Mouse (Mus musculus) kidney, embryonic 15.5 days (tissue): ENCODE data around the gene Srsf2. TPM values are rescaled to one million over a fixed set of nuclear protein-coding genes. Genes with fewer than 3 reads are reported as not detected.

Source experiments
- ATAC-seq: fragments of 200-750 bp; cut with Nextera tagmentation; replicated peaks from 2 replicates; pipeline ENCODE4 v1.8.0; 2017; ENCODE audit warnings: moderate TSS enrichment; ENCODE audit not compliant: low FRiP score
- H3K27ac ChIP-seq: fragments of 300-500 bp; sonication (generic); 2 replicates; pipeline ENCODE4 v1.5.1; 2015; ENCODE audit warnings: mild to moderate bottlenecking, inconsistent platforms
- H3K27me3 ChIP-seq: fragments of 300-500 bp; sonication (generic); 2 replicates; pipeline ENCODE4 v1.6.1; 2015; ENCODE audit warnings: inconsistent platforms
- H3K36me3 ChIP-seq: fragments of 300-500 bp; sonication (generic); 2 replicates; pipeline ENCODE4 v1.6.1; 2015; ENCODE audit warnings: inconsistent platforms
- H3K4me1 ChIP-seq: fragments of 300-500 bp; sonication (generic); 2 replicates; pipeline ENCODE4 v1.6.1; 2015; ENCODE audit warnings: inconsistent platforms
- H3K4me2 ChIP-seq: fragments of 300-500 bp; sonication (generic); 2 replicates; pipeline ENCODE4 v1.6.1; 2015; ENCODE audit warnings: moderate library complexity, mild to moderate bottlenecking, inconsistent platforms
- H3K4me3 ChIP-seq: fragments of 300-500 bp; sonication (generic); replicated peaks from 2 replicates; pipeline ENCODE4 v1.5.1; 2015; ENCODE audit warnings: mild to moderate bottlenecking, inconsistent platforms
- H3K9ac ChIP-seq: fragments of 300-500 bp; sonication (generic); 2 replicates; pipeline ENCODE4 v1.6.1; 2015; ENCODE audit warnings: mild to moderate bottlenecking, inconsistent platforms
- H3K9me3 ChIP-seq: fragments of 300-500 bp; sonication (generic); replicated peaks from 2 replicates; pipeline ENCODE4 v1.6.1; 2016; ENCODE audit warnings: inconsistent platforms
- WGBS: fragments of 180-500 bp; shearing (Covaris S2); methylation state at CpG from one replicate; pipeline ENCODE4 v1.1.7; 2015; ENCODE audit warnings: mixed read lengths; 5-methylcytosine and 5-hydroxymethylcytosine counted together
- polyA plus RNA-seq: library from polyadenylated mRNA; unstranded; fragments of >200 nt; fragmentation: Nextera tagmentation; extraction: Ambion mirVana; gene quantifications from 2 replicates; pipeline ENCODE4 v1.2.1, GENCODE M21; 2015

Gene Srsf2
- polyA plus RNA-seq, 1 experiment from 2014 or later = 810 TPM

DNA sequence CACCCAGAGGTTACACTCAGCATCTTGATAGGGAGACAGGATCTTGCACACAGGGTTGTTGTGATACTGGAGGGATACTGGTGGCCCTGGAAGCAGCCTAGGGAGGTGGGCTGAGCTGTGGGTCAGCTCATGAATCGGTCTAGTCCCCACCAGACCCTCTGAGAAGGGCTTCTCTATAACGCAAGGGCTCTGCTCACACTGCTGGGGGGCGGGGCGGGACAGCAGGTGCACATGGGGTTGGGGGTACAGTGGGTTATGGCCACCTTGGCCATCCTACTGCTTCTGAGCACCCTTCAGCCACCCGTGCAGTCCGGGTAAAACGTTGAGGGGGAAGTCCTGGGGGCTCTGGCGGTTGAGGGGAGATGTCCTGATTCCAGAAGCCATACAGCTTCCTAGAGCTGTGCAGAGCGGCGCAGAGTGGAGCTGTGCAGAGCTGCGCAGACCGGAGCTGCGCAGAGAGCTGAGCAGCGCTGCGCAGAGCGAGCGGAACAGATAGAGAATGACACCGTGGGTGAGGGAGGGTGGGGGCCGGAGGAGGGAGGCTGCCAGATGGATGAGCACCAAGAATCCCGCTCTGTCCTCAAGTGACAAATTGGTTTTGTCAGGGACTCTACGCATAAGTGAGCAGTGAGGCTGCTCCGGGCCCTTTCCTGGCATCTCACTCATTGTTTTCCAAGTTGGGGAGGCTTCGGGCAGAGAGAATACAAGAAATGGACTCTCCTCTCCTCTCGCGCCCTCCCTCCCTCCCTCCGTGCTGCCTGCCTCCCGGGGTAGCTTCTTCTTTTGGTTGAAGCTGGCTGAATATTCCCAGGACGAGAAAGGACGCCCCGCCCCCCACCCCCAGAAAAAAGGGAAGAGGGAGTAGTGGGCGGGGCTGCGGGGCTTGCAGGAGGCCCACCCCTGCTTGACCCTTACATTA, 41.7 kb downstream of the Srsf2 start:
- Histone ChIP-seq H3K27ac (peak overlapping the region; percentile 85), H3K36me3 (no peaks in the 10 kb centered on the region), H3K4me3 (peak overlapping the region; percentile 37), H3K4me1 (peaks cover 62% of the 10 kb centered on the region), H3K4me2 (peak overlapping the region; percentile 74), H3K9ac (peak overlapping the region; percentile 33; the same call in 1 of the 2 replicates), H3K9me3 (no peaks in the 10 kb centered on the region), H3K27me3 (peaks cover 4% of the 10 kb centered on the region; the same call in 1 of the 2 replicates)
- peak; percentile 79 for ATAC-seq
- 14% methylated on average over 30 of the region's 32 CpGs for WGBS

DNA sequence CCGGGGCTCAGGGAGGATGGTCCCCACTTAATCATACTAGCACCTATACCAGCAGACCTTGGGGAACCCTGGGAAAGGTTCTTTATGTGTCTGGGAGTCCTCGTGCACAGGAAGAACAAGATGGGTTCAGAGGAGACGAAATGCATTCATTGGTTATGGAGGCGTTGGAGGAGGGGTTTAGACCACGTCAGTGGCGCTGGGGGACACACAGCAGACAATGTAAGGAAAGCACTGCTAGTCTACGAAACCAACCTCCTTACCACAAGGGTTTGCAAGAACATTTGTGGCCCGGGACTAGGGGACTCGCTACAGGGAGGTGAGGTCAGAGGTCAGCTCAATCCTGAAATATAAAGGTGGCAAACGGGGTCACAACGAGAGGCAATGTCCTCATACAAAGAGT, 42.4 kb downstream of the Srsf2 start:
- 79% methylated on average over 11 of the region's 11 CpGs for WGBS
- peaks cover 61% of the 10 kb centered on the region for H3K4me1 ChIP-seq

DNA sequence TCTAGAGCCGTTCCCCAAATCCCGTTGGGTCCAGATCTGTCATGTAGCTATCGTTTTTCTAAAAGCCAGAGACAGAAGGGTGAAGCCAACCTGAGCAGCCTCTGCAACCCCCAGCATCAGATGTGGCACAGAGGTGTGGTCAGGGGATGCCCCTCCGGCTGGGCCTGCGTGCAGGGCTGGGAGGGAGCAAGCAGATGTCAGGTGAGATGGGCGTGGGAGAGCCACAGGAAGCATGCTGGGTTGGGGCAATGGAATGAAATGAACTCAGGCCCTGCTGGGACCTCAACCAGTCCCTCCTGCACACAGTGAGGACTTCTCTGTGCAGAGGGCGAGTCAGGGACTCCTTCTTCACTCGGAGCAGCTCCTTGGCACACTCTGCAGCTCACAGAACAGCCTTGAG, 43.4 kb downstream of the Srsf2 start:
- peaks cover 4% of the 10 kb centered on the region; the same call in 1 of the 2 replicates for H3K27me3 ChIP-seq
- no peak overlapping the region for H3K9ac ChIP-seq
- H3K4me2 ChIP-seq = no peak overlapping the region
- no peaks in the 10 kb centered on the region for H3K9me3 ChIP-seq
- H3K36me3 ChIP-seq = no peaks in the 10 kb centered on the region
- H3K4me1 ChIP-seq = peaks cover 52% of the 10 kb centered on the region
- WGBS = 83% methylated on average over 8 of the region's 8 CpGs
- H3K4me3 ChIP-seq = no peak overlapping the region
- no peak overlapping the region for H3K27ac ChIP-seq
- ATAC-seq = no peak

More for the DNA sequence above, 42.4 kb downstream of the Srsf2 start:
- no peak for ATAC-seq
- Histone ChIP-seq H3K27me3 (peaks cover 4% of the 10 kb centered on the region; the same call in 1 of the 2 replicates), H3K36me3 (no peaks in the 10 kb centered on the region), H3K4me2 (no peak overlapping the region), H3K9me3 (no peaks in the 10 kb centered on the region), H3K27ac (no peak overlapping the region), H3K4me3 (no peak overlapping the region), H3K9ac (no peak overlapping the region)

DNA sequence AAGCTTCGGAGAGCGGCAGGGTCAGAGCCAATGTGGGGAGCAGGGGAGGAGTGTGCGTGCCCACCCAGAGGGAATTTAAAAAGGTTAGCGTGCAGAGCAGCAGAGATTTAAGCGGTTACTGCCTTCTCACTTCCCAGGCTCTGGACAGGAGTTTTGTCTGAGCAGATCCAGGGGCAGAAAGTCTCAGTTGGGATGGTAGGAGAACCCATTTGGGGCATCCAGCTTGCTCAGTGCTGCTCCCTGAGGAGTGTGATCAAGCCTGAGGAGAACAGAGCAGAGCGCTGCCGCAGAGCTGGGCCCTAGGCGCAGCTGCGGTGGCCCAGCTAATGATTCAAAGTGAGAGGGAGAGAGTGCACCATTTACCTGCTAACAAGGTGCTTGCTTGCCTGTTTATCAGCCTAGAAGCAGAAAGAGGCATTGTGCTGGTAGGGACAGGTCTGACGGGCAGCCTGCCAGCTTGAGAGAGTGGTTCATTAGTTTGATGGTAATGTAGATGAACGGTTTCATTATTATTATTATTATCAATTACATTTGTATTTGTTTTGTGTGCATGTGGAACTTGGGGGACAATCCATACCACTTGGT, 44.0 kb downstream of the Srsf2 start:
- WGBS = 84% methylated on average over 11 of the region's 11 CpGs
- H3K4me1 ChIP-seq = peaks cover 46% of the 10 kb centered on the region
- ATAC-seq = no peak
- no peaks in the 10 kb centered on the region for H3K36me3 ChIP-seq
- no peak overlapping the region for H3K4me2 ChIP-seq
- H3K4me3 ChIP-seq = no peak overlapping the region
- H3K27me3 ChIP-seq = peaks cover 4% of the 10 kb centered on the region; the same call in 1 of the 2 replicates
- H3K9me3 ChIP-seq = no peaks in the 10 kb centered on the region
- H3K9ac ChIP-seq = no peak overlapping the region
- H3K27ac ChIP-seq = no peak overlapping the region

DNA sequence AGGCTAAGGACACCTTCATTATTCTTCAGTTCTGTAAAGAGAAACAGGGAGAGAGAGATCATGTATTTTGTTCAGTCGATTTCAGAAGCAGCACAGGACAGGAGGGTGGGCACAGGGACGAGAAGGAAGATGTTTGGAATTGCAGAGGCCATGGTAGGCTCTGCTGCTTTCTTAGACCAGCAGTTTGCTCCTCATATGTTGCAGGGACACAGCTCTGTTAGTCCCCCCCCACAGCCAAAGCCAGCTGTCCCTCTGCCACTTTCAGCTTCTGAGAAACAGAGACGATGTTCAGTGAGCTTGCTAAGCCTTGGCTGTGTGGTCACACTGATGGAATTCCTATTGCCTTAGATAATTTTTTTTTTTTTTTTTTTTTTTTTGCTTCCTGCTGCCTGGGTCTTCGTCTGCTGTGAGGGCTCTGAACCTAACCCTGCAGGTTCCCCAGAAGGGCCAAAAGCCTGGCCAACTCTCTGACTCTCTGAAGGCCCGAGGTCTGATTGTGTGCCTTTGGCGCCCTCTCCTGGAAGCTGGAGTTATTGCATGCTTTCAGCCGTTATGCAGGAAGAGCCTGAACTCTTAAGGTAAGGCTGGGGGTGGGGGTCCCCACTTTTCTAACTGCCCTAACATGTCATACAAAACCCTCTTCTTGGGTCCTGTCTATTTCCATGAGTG, 44.8 kb downstream of the Srsf2 start:
- Histone ChIP-seq H3K9me3 (no peaks in the 10 kb centered on the region), H3K4me3 (no peak overlapping the region), H3K27ac (peak overlapping the region; percentile 42), H3K4me1 (peaks cover 38% of the 10 kb centered on the region), H3K4me2 (no peak overlapping the region), H3K27me3 (peaks cover 4% of the 10 kb centered on the region; the same call in 1 of the 2 replicates), H3K36me3 (no peaks in the 10 kb centered on the region), H3K9ac (no peak overlapping the region)
- 28% methylated on average over 7 of the region's 7 CpGs for WGBS
- ATAC-seq = no peak

DNA sequence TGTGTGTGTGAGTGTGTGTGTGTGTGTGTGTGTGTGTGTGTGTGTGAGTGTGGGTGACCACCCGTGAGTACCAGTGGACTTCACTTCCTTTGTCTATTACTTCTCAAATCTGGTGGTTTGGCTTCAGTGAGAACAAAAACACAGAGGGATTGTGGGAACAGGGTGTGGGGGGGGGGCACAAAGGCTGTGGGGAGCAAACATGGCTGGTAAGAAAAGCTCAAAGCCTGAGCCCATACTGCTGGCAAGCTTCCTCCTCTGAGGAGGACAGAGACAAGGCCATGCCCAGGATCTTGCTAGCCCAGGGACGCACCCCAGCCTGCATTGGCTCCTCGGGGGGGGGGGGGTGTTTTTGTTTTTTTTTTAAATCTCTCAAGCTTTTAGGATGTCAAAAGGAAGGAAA, 45.4 kb downstream of the Srsf2 start:
- Histone ChIP-seq H3K4me2 (no peak overlapping the region), H3K9ac (no peak overlapping the region), H3K4me1 (peaks cover 32% of the 10 kb centered on the region), H3K9me3 (no peaks in the 10 kb centered on the region), H3K36me3 (no peaks in the 10 kb centered on the region), H3K27ac (peak overlapping the region; percentile 42), H3K4me3 (no peak overlapping the region), H3K27me3 (peaks cover 4% of the 10 kb centered on the region; the same call in 1 of the 2 replicates)
- 69% methylated on average over 3 of the region's 3 CpGs for WGBS
- ATAC-seq = no peak

DNA sequence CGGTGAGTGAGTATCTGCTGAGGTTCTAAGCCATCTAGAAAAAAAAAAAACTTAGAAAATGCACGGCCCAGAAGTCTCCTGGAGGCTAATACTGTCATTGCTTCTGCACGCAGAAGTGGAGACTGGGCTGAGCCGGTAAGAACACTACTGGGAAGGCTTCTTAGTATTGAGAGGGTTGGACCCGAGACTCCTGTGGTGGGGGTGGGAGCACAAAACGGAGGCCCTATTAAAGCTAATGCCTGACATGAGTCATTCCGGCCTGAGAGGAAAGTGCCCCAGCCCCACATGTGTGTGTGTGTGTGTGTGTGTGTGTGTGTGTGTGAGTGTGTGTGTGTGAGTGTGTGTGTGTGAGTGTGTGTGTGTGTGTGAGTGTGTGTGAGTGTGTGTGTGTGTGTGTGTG, 45.8 kb downstream of the Srsf2 start:
- H3K4me3 ChIP-seq = no peak overlapping the region
- peaks cover 28% of the 10 kb centered on the region for H3K4me1 ChIP-seq
- WGBS = 50% methylated on average over 7 of the region's 7 CpGs
- no peak overlapping the region for H3K4me2 ChIP-seq
- H3K27me3 ChIP-seq = peaks cover 4% of the 10 kb centered on the region; the same call in 1 of the 2 replicates
- no peak for ATAC-seq
- no peak overlapping the region for H3K9ac ChIP-seq
- H3K27ac ChIP-seq = 0 out of 2 replicates have a peak overlapping the region, but pooled peaks have one; percentile 42
- no peaks in the 10 kb centered on the region for H3K9me3 ChIP-seq
- H3K36me3 ChIP-seq = no peaks in the 10 kb centered on the region

DNA sequence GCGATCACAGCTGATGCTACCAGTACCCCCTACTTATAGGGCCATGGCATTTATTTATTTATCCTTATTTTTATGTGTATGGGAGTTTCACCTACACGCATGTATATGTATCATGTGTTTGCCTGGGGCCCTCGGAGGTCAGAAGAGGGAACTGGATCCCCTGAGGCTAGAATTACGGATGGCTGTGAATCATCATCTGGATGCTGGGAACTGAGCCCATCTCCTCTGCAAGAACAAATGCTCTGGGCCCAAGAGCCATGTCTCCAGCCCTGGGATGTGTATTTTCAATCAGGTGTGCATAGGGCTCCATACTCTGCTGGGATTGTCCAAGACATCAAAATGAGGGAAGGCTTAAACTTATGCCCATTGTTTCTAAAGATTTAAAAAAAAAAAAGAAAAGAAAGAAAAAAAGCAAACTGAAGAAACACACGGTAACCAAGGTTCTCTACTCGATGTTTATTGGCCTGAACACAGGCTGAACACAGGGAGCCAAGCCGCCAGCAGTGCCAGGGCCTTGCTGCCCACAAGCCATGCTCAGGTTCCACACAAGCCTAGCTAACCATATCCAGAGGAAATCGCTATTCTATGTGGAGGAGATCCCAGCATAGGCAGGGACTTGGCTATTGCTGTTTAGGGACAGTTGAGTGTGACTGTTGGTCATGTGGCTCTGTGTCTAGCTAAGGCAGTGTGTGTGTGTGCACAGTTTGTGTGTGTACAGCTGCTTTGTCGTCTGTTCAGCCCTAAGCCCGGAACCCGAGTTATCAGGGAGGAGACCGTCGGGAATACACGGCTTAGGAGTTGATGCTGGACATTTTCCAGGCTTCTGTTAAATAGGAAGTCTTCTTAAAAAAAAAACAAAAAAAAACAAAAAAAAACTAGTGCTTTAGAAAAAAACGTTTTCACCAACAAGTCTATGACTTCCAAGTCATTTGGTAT, 46.5 kb downstream of the Srsf2 start:
- Histone ChIP-seq H3K27ac (peak overlapping the region; percentile 74), H3K9ac (no peak overlapping the region), H3K9me3 (no peaks in the 10 kb centered on the region), H3K27me3 (peaks cover 4% of the 10 kb centered on the region; the same call in 1 of the 2 replicates), H3K4me3 (no peak overlapping the region), H3K36me3 (no peaks in the 10 kb centered on the region), H3K4me2 (no peak overlapping the region), H3K4me1 (peaks cover 22% of the 10 kb centered on the region)
- ATAC-seq = no peak
- 64% methylated on average over 15 of the region's 15 CpGs for WGBS

DNA sequence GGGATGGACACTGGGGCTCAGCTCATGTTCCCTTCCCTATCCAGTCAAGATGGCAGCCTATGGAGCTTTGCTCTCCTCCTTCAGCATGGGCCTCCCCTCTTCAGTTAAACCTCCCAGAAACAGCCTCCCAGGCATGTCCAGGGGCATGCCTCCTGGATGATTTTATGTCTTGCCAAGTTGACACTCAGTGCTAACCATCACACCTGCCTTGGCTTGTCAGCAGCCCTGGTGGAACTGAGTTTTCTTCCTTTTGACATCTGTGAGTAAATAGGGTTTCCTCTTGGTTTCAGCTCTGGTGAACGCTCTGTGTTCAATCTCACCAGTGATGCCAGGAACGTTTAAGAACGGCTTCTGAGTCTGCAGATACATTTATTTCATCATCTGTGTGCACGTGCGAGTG, 50.2 kb downstream of the Srsf2 start:
- Histone ChIP-seq H3K9me3 (no peaks in the 10 kb centered on the region), H3K27me3 (no peaks in the 10 kb centered on the region), H3K4me3 (no peak overlapping the region), H3K36me3 (no peaks in the 10 kb centered on the region), H3K4me2 (no peak overlapping the region), H3K4me1 (peaks cover 15% of the 10 kb centered on the region), H3K9ac (no peak overlapping the region), H3K27ac (no peak overlapping the region)
- WGBS = 85% methylated on average over 5 of the region's 5 CpGs
- ATAC-seq = no peak

DNA sequence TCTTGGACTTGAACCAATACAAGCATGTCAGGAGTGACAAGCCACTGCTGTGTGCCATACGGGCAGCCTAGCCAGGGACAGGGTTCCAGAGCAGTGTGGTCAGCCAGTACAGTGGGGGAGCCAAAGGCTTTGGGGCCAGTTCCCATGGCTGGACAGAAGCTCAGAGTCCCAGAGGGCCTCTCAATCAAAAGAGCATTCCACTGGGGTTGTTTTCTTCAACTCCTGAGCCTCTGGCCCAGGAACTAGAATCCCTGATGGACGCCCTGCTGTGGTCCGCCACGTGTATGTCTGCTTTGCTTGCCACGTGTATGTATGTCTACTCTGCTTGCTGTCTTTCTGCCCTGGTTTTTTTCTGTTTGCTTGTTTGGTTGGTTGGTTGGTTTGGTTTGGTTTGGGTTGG, 51.8 kb downstream of the Srsf2 start:
- H3K4me1 ChIP-seq = peaks cover 5% of the 10 kb centered on the region
- no peaks in the 10 kb centered on the region for H3K9me3 ChIP-seq
- no peaks in the 10 kb centered on the region for H3K36me3 ChIP-seq
- H3K4me2 ChIP-seq = no peak overlapping the region
- no peak overlapping the region for H3K4me3 ChIP-seq
- no peaks in the 10 kb centered on the region for H3K27me3 ChIP-seq
- 64% methylated on average over 5 of the region's 5 CpGs for WGBS
- ATAC-seq = no peak
- H3K9ac ChIP-seq = no peak overlapping the region
- H3K27ac ChIP-seq = no peak overlapping the region
